Mouse (Mus musculus) neural tube, embryonic 14.5 days (tissue): ENCODE measurements at regions not wholly inside any gene's neighbourhood (a gene's known extent, or its start where the extent isn't known, plus 50 kb on each side); places are given as distances from the start of the nearest gene placed in this dataset.

Experiments used
- ATAC-seq: fragments of 200-750 bp; cut with Nextera tagmentation; 2 replicates; pipeline ENCODE4 v1.8.0; 2017; ENCODE audit warnings: low read depth, mild to moderate bottlenecking, moderate TSS enrichment, moderate library complexity
- H3K27ac ChIP-seq: fragments of 300-500 bp; sonication (generic); 2 replicates; pipeline ENCODE4 v1.5.1; 2014; ENCODE audit warnings: low read depth, mild to moderate bottlenecking, control low read depth, low read length, moderate library complexity, mixed read lengths
- H3K27me3 ChIP-seq: fragments of 300-500 bp; sonication (generic); 2 replicates; pipeline ENCODE4 v1.6.1; 2014; ENCODE audit warnings: low read length; ENCODE audit not compliant: control insufficient read depth, insufficient read depth
- H3K36me3 ChIP-seq: fragments of 300-500 bp; sonication (generic); 2 replicates; pipeline ENCODE4 v1.6.1; 2014; ENCODE audit warnings: low read length, mixed read lengths; ENCODE audit not compliant: control insufficient read depth, insufficient read depth
- H3K4me1 ChIP-seq: fragments of 300-500 bp; sonication (generic); 2 replicates; pipeline ENCODE4 v1.6.1; 2014; ENCODE audit warnings: low read length; ENCODE audit not compliant: control insufficient read depth, insufficient read depth
- H3K4me2 ChIP-seq: fragments of 300-500 bp; sonication (generic); 2 replicates; pipeline ENCODE4 v1.6.1; 2014; ENCODE audit warnings: mild to moderate bottlenecking, low read depth, low read length, control low read depth
- H3K4me3 ChIP-seq: fragments of 300-500 bp; sonication (generic); 2 replicates; pipeline ENCODE4 v1.5.1; 2014; ENCODE audit warnings: low read depth, low read length, control low read depth, mixed read lengths
- H3K9ac ChIP-seq: fragments of 300-500 bp; sonication (generic); replicated peaks from 2 replicates; pipeline ENCODE4 v1.6.1; 2014; ENCODE audit warnings: low read depth, mild to moderate bottlenecking, control low read depth, low read length, mixed read lengths
- H3K9me3 ChIP-seq: fragments of 300-500 bp; sonication (generic); 2 replicates; pipeline ENCODE4 v1.6.1; 2016; ENCODE audit warnings: low read length; ENCODE audit not compliant: control insufficient read depth
- WGBS: fragments of 180-500 bp; shearing (Covaris S2); extraction: QIAGEN DNeasy Blood & Tissue Kit; methylation state at CpG from one replicate; pipeline ENCODE4 v1.1.7; 2014; 5-methylcytosine and 5-hydroxymethylcytosine counted together

- Histone ChIP-seq H3K27me3 (no peaks in the 10 kb centered on the region), H3K9ac (no peak overlapping the region), H3K4me2 (no peak overlapping the region), H3K4me3 (no peak overlapping the region), H3K9me3 (no peaks in the 10 kb centered on the region), H3K27ac (no peak overlapping the region), H3K4me1 (no peaks in the 10 kb centered on the region), H3K36me3 (no peaks in the 10 kb centered on the region)
- ATAC-seq, result no peak
- WGBS, result 77% methylated on average over 7 of the region's 7 CpGs
These were observed 80.7 kb upstream of the Atp1a1 start for GRCm38 (mm10) chr3:101685203-101685602.

GRCm38 (mm10) chr3:101672943-101673342 is 68.5 kb upstream of the Atp1a1 start:
- no peak overlapping the region for H3K4me3 ChIP-seq
- H3K4me1 ChIP-seq, result no peaks in the 10 kb centered on the region
- no peak for ATAC-seq
- H3K9me3 ChIP-seq, result no peaks in the 10 kb centered on the region
- no peaks in the 10 kb centered on the region for H3K36me3 ChIP-seq
- no peaks in the 10 kb centered on the region for H3K27me3 ChIP-seq
- no peak overlapping the region for H3K27ac ChIP-seq
- no peak overlapping the region for H3K9ac ChIP-seq
- WGBS, result 90% methylated on average over 4 of the region's 4 CpGs
- no peak overlapping the region for H3K4me2 ChIP-seq

DNA sequence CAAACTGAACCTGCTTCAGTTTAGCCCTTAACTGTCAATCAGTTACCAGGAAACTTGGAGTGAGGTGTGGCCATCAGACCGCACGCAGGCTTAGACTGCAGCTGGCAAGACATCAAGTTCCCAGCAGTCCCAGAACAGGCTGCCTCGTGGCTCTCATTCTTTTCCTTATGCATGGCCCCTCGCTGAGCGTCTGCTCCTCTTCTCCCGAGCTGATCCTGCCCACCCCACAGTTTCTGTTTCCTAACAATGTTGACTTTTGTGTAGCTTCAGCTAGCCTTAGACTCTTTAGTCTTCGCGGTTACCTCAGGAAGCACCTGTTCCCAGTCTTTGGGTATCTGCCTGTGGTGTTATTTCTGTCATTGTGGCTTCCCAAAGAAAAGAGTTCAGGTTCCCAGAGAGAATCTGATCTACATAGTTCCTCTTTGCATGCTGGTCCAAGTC is 66.1 kb upstream of the Atp1a1 start:
- no peaks in the 10 kb centered on the region for H3K27me3 ChIP-seq
- no peaks in the 10 kb centered on the region for H3K9me3 ChIP-seq
- H3K4me1 ChIP-seq, result 0 out of 2 replicates have a peak, but pooled peaks cover 4% of the 10 kb centered on the region
- H3K36me3 ChIP-seq, result no peaks in the 10 kb centered on the region
- no peak overlapping the region for H3K9ac ChIP-seq
- ATAC-seq, result no peak
- no peak overlapping the region for H3K4me3 ChIP-seq
- 50% methylated on average over 8 of the region's 8 CpGs for WGBS
- H3K27ac ChIP-seq, result no peak overlapping the region
- H3K4me2 ChIP-seq, result no peak overlapping the region

GRCm38 (mm10) chr3:101669743-101670142 is 65.3 kb upstream of the Atp1a1 start:
- no peak overlapping the region for H3K4me3 ChIP-seq
- H3K9ac ChIP-seq, result no peak overlapping the region
- no peak for ATAC-seq
- WGBS, result 89% methylated on average over 3 of the region's 3 CpGs
- no peaks in the 10 kb centered on the region for H3K27me3 ChIP-seq
- 0 out of 2 replicates have a peak, but pooled peaks cover 4% of the 10 kb centered on the region for H3K4me1 ChIP-seq
- H3K36me3 ChIP-seq, result no peaks in the 10 kb centered on the region
- no peak overlapping the region for H3K4me2 ChIP-seq
- no peaks in the 10 kb centered on the region for H3K9me3 ChIP-seq
- no peak overlapping the region for H3K27ac ChIP-seq

DNA sequence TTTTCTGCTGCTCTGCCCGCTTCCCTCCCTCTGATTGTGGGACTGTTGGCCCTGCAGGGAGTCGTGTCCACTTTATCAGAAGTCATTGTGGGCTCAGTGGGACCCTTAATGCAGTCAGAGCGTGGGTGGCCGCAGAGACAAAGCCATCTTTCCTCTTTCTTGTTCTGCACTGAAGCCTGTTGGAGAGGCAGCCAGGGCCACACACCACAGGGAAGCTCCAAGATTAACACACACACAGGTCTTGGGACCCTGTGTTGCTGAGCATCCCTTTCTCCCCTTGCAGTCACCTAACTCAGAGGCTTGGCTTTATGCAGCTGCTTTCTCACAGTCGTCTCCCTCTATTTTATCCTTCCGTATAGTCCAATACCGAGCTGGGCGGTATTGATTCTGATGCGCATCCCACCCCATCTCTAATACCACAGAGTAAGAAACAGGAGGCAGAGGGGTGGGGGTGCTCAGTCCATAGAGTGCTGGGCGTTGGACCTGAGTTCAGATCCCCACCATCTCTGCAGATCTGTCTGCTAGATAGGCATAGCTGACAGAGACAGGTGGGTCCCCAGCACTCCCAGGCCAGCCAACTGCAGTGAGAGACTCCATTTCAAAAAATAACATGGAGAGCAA is 63.4 kb upstream of the Atp1a1 start:
- Histone ChIP-seq H3K9ac (no peak overlapping the region), H3K27me3 (no peaks in the 10 kb centered on the region), H3K27ac (no peak overlapping the region), H3K4me3 (no peak overlapping the region), H3K4me2 (no peak overlapping the region), H3K36me3 (no peaks in the 10 kb centered on the region), H3K9me3 (no peaks in the 10 kb centered on the region), H3K4me1 (0 out of 2 replicates have a peak, but pooled peaks cover 4% of the 10 kb centered on the region)
- no peak for ATAC-seq
- WGBS, result 56% methylated on average over 10 of the region's 10 CpGs

DNA sequence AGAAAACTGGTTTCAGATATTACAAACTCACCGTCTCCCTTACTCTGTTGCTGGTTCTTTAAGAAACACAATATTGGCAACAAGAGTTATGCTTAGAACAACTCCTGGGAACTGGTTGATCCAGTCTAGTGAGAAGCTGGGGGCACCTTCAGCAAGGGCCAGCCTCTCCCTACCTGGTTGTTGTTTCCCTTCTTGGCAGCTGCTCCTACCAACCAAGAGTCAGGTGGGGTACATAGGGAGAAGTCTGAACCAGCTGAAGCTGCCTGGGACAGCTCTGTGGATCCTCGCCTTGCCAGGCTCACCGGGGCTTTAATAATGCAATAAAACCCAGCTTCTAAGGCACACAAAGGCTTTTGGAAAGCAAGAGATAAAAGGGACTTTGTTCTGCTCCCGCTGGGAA is 62.7 kb upstream of the Atp1a1 start:
- no peaks in the 10 kb centered on the region for H3K27me3 ChIP-seq
- no peak overlapping the region for H3K27ac ChIP-seq
- H3K36me3 ChIP-seq, result no peaks in the 10 kb centered on the region
- H3K9me3 ChIP-seq, result no peaks in the 10 kb centered on the region
- WGBS, result 29% methylated on average over 4 of the region's 4 CpGs
- no peak overlapping the region for H3K4me2 ChIP-seq
- H3K4me1 ChIP-seq, result 0 out of 2 replicates have a peak, but pooled peaks cover 4% of the 10 kb centered on the region
- H3K9ac ChIP-seq, result no peak overlapping the region
- H3K4me3 ChIP-seq, result no peak overlapping the region
- ATAC-seq, result no peak

GRCm38 (mm10) chr3:101666583-101666982 is 62.1 kb upstream of the Atp1a1 start:
- 92% methylated on average over 8 of the region's 8 CpGs for WGBS

GRCm38 (mm10) chr3:101661184-101661992 is 56.9 kb upstream of the Atp1a1 start:
- Histone ChIP-seq H3K27ac (peak overlapping the region; percentile 62), H3K9ac (no peak overlapping the region), H3K27me3 (no peaks in the 10 kb centered on the region), H3K4me1 (peaks cover 17% of the 10 kb centered on the region), H3K9me3 (no peaks in the 10 kb centered on the region), H3K4me3 (no peak overlapping the region), H3K36me3 (no peaks in the 10 kb centered on the region), H3K4me2 (no peak overlapping the region)
- WGBS, result 36% methylated on average over 9 of the region's 9 CpGs
- peak; percentile 81 for ATAC-seq

More at GRCm38 (mm10) chr3:101666583-101666982, 62.1 kb upstream of the Atp1a1 start:
- H3K4me1 ChIP-seq, result 0 out of 2 replicates have a peak, but pooled peaks cover 4% of the 10 kb centered on the region
- no peak overlapping the region for H3K4me2 ChIP-seq
- no peaks in the 10 kb centered on the region for H3K27me3 ChIP-seq
- no peak overlapping the region for H3K27ac ChIP-seq
- no peak overlapping the region for H3K4me3 ChIP-seq
- no peak overlapping the region for H3K9ac ChIP-seq
- H3K36me3 ChIP-seq, result no peaks in the 10 kb centered on the region
- no peaks in the 10 kb centered on the region for H3K9me3 ChIP-seq
- no peak for ATAC-seq

DNA sequence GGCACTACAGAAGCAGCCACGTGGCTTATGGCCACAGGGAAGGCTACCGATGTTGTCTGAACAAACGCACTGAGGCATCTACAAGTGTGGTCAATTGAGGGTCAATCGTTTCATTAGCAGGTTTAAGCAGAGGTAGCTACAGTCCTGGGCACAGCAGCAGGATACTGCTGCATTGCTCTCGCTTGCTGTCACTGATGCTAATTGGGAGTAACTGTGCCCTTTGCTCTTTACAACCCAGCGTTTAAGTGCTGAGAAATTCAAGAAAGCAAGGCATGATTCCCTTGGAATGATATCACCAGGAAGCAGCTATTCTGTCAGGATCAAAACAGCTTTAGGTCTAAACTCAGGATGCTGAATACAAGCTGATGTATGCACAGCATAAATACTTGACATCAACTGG is 56.2 kb upstream of the Atp1a1 start:
- Histone ChIP-seq H3K4me3 (no peak overlapping the region), H3K27me3 (no peaks in the 10 kb centered on the region), H3K36me3 (no peaks in the 10 kb centered on the region), H3K4me1 (peaks cover 17% of the 10 kb centered on the region), H3K27ac (peak overlapping the region; percentile 62), H3K9me3 (no peaks in the 10 kb centered on the region), H3K4me2 (no peak overlapping the region), H3K9ac (no peak overlapping the region)
- ATAC-seq, result peak; percentile 44; the same call in 1 of the 2 replicates
- 21% methylated on average over 6 of the region's 6 CpGs for WGBS
